Mouse (Mus musculus): Measurements from ENCODE around the gene Serpinb6b. TPM values are rescaled to one million over a fixed set of nuclear protein-coding genes. Genes with fewer than 3 reads are reported as not detected.
A peak's percentile ranks its signal among the peaks of the same experiment; 100 is the strongest.

The Serpinb6b gene
- polyA plus RNA-seq, 1 experiment: 0.19 TPM

- H3K27me3 ChIP-seq (replicated peaks): no peaks in the 10 kb centered on the region
- no peaks in the 10 kb centered on the region for H3K9me3 ChIP-seq
- H3K4me1 ChIP-seq: peaks cover 54% of the 10 kb centered on the region
- no peak for TF ChIP-seq GATA1 (IDR thresholded peaks at IDR 0.05; ENCODE audit: borderline replicate concordance, low read length)
- TF ChIP-seq FLI1 (IDR thresholded peaks at IDR 0.05; ENCODE audit: low read length): no peak
- H3K36me3 ChIP-seq (replicated peaks; ENCODE audit: low read length): peaks cover 19% of the 10 kb centered on the region
- peak overlapping the region; percentile 91 for H3K4me3 ChIP-seq (replicated peaks)
Measured at GRCm38 (mm10) chr13:33003523-33004413, 38.8 kb downstream of the Serpinb6b start.

GRCm38 (mm10) chr13:33004414-33005105 lies 39.6 kb downstream of the Serpinb6b start:
- H3K27me3 ChIP-seq (replicated peaks): no peaks in the 10 kb centered on the region
- TF ChIP-seq GATA1 (IDR thresholded peaks at IDR 0.05; ENCODE audit: borderline replicate concordance, low read length) (no peak), FLI1 (IDR thresholded peaks at IDR 0.05; ENCODE audit: low read length) (no peak)
- peak overlapping the region; percentile 91 for H3K4me3 ChIP-seq (replicated peaks)
- H3K36me3 ChIP-seq (replicated peaks; ENCODE audit: low read length): peaks cover 27% of the 10 kb centered on the region
- peaks cover 54% of the 10 kb centered on the region for H3K4me1 ChIP-seq
- H3K9me3 ChIP-seq: no peaks in the 10 kb centered on the region

GRCm38 (mm10) chr13:33005501-33006075 lies 40.6 kb downstream of the Serpinb6b start:
- TF ChIP-seq GATA1 (IDR thresholded peaks at IDR 0.05; ENCODE audit: borderline replicate concordance, low read length): no peak
- TF ChIP-seq FLI1 (IDR thresholded peaks at IDR 0.05; ENCODE audit: low read length): no peak
- H3K9me3 ChIP-seq: no peaks in the 10 kb centered on the region
- H3K4me1 ChIP-seq: peaks cover 51% of the 10 kb centered on the region
- peak overlapping the region; percentile 91 for H3K4me3 ChIP-seq (replicated peaks)
- H3K27me3 ChIP-seq (replicated peaks): no peaks in the 10 kb centered on the region
- H3K36me3 ChIP-seq (replicated peaks; ENCODE audit: low read length): peaks cover 38% of the 10 kb centered on the region

- no peak overlapping the region for H3K4me3 ChIP-seq (replicated peaks)
Measured at GRCm38 (mm10) chr13:33006555-33006954, 41.5 kb downstream of the Serpinb6b start.

GRCm38 (mm10) chr13:33012395-33012794 lies 47.4 kb downstream of the Serpinb6b start:
- TF ChIP-seq GATA1 (IDR thresholded peaks at IDR 0.05; ENCODE audit: borderline replicate concordance, low read length) (no peak), FLI1 (IDR thresholded peaks at IDR 0.05; ENCODE audit: low read length) (no peak)
- no peaks in the 10 kb centered on the region for H3K4me1 ChIP-seq
- no peak overlapping the region for H3K4me3 ChIP-seq (replicated peaks)
- H3K9me3 ChIP-seq: 0 out of 2 replicates have a peak, but pooled peaks cover 3% of the 10 kb centered on the region
- peaks cover 66% of the 10 kb centered on the region for H3K36me3 ChIP-seq (replicated peaks; ENCODE audit: low read length)
- no peaks in the 10 kb centered on the region for H3K27me3 ChIP-seq (replicated peaks)

More at GRCm38 (mm10) chr13:33006555-33006954, 41.5 kb downstream of the Serpinb6b start:
- Histone ChIP-seq H3K27me3 (replicated peaks) (no peaks in the 10 kb centered on the region), H3K9me3 (no peaks in the 10 kb centered on the region), H3K4me1 (peaks cover 43% of the 10 kb centered on the region), H3K36me3 (replicated peaks; ENCODE audit: low read length) (peaks cover 41% of the 10 kb centered on the region)
- TF ChIP-seq FLI1 (IDR thresholded peaks at IDR 0.05; ENCODE audit: low read length) (no peak), GATA1 (IDR thresholded peaks at IDR 0.05; ENCODE audit: borderline replicate concordance, low read length) (no peak)

- Histone ChIP-seq H3K9me3 (peaks cover 5% of the 10 kb centered on the region; the same call in 1 of the 2 replicates), H3K27me3 (replicated peaks) (no peaks in the 10 kb centered on the region), H3K4me1 (no peaks in the 10 kb centered on the region), H3K4me3 (replicated peaks) (no peak overlapping the region), H3K36me3 (replicated peaks; ENCODE audit: low read length) (peaks cover 62% of the 10 kb centered on the region)
- TF ChIP-seq FLI1 (IDR thresholded peaks at IDR 0.05; ENCODE audit: low read length) (no peak), GATA1 (IDR thresholded peaks at IDR 0.05; ENCODE audit: borderline replicate concordance, low read length) (no peak)
Measured at GRCm38 (mm10) chr13:33013271-33013670, 48.3 kb downstream of the Serpinb6b start.

- H3K4me1 ChIP-seq: peaks cover 21% of the 10 kb centered on the region
- no peak overlapping the region for H3K4me3 ChIP-seq (replicated peaks)
- H3K36me3 ChIP-seq (replicated peaks; ENCODE audit: low read length): peaks cover 3% of the 10 kb centered on the region
- no peak for TF ChIP-seq FLI1 (IDR thresholded peaks at IDR 0.05; ENCODE audit: low read length)
- TF ChIP-seq GATA1 (IDR thresholded peaks at IDR 0.05; ENCODE audit: borderline replicate concordance, low read length): no peak
- H3K27me3 ChIP-seq (replicated peaks): no peaks in the 10 kb centered on the region
- H3K9me3 ChIP-seq: peaks cover 12% of the 10 kb centered on the region; the same call in 1 of the 2 replicates
Measured at GRCm38 (mm10) chr13:33022371-33022770, 57.4 kb downstream of the Serpinb6b start.

GRCm38 (mm10) chr13:33026427-33027057 lies 61.5 kb downstream of the Serpinb6b start:
- H3K4me1 ChIP-seq: peaks cover 40% of the 10 kb centered on the region
- H3K9me3 ChIP-seq: no peaks in the 10 kb centered on the region
- H3K27me3 ChIP-seq (replicated peaks): no peaks in the 10 kb centered on the region
- no peaks in the 10 kb centered on the region for H3K36me3 ChIP-seq (replicated peaks; ENCODE audit: low read length)
- no peak for TF ChIP-seq GATA1 (IDR thresholded peaks at IDR 0.05; ENCODE audit: borderline replicate concordance, low read length)
- no peak for TF ChIP-seq FLI1 (IDR thresholded peaks at IDR 0.05; ENCODE audit: low read length)
- H3K4me3 ChIP-seq (replicated peaks): no peak overlapping the region

- no peaks in the 10 kb centered on the region for H3K27me3 ChIP-seq (replicated peaks)
- H3K9me3 ChIP-seq: no peaks in the 10 kb centered on the region
Measured at GRCm38 (mm10) chr13:33027244-33027643, 62.2 kb downstream of the Serpinb6b start, which contains the start of gene Serpinb9b. Serpinb9b (plus strand) TSS chr13:33027416.

More at GRCm38 (mm10) chr13:33027244-33027643, 62.2 kb downstream of the Serpinb6b start, which contains the start of gene Serpinb9b:
- TF ChIP-seq FLI1 (IDR thresholded peaks at IDR 0.05; ENCODE audit: low read length) (no peak), GATA1 (IDR thresholded peaks at IDR 0.05; ENCODE audit: borderline replicate concordance, low read length) (no peak)
- Histone ChIP-seq H3K4me3 (replicated peaks) (no peak within 1 kb of the TSS), H3K4me1 (peaks cover 40% of the 10 kb centered on the region), H3K36me3 (replicated peaks; ENCODE audit: low read length) (no peaks in the 10 kb centered on the region)

Data from megakaryocyte, embryonic 14.5 days (primary cell).